Mouse (Mus musculus) ovary, adult 10 weeks (tissue): Measurements from ENCODE around the gene Tspan1. TPM values are rescaled to one million over a fixed set of nuclear protein-coding genes. Genes with fewer than 3 reads are reported as not detected.

ENCODE experiments used
- polyA plus RNA-seq: library from polyadenylated mRNA; stranded (reverse); fragments of 350-450 nt; fragmentation: Illumina TruSeq; extraction: RNeasy Lipid Tissue Mini Kit (QIAGEN cat#74804); gene quantifications from one replicate; pipeline ENCODE4 v1.2.3, GENCODE M21; 2014

The Tspan1 gene
- polyA plus RNA-seq = 18.3 TPM

GRCm38 (mm10) chr4:116167404-116167803 lies at the start of gene Tspan1:
Gene Tspan1, minus strand, starts transcription at chr4:116167601.

GRCm38 (mm10) chr4:116173072-116173471 lies 5.7 kb upstream of the Tspan1 start, which contains the start of the genes 1700042G07Rik and Gm49337:
Gene 1700042G07Rik, plus strand, starts transcription at chr4:116173372.
Gene Gm49337, plus strand, starts transcription at chr4:116173384.

GRCm38 (mm10) chr4:116151238-116151637 lies 16.2 kb downstream of the Tspan1 start, which contains the start of gene Lurap1:
Gene Lurap1, minus strand, starts transcription at chr4:116151338.

GRCm38 (mm10) chr4:116123602-116124519 lies 43.5 kb downstream of the Tspan1 start, which contains the start of the genes Rad54l and Pomgnt1:
Gene Rad54l, minus strand, starts transcription at chr4:116123690.
Gene Pomgnt1, plus strand, starts transcription at chr4:116123840.

Other genes with a start within 250 kb of the Tspan1 start
- 0.14 TPM for gene Dmbx1, start 227.7 kb downstream of the Tspan1 start, polyA plus RNA-seq
- gene Faah, start 149.7 kb downstream of the Tspan1 start, polyA plus RNA-seq = 1.1 TPM
- 10.5 TPM for gene Nsun4, start 113.7 kb downstream of the Tspan1 start, polyA plus RNA-seq
- gene Uqcrh, start 92.5 kb downstream of the Tspan1 start, polyA plus RNA-seq = 188 TPM
- 13.3 TPM for gene Lrrc41, start 92.3 kb downstream of the Tspan1 start, polyA plus RNA-seq
- gene Rad54l, start 43.9 kb downstream of the Tspan1 start, polyA plus RNA-seq = 4.5 TPM
- 7.3 TPM for gene Pomgnt1, start 43.8 kb downstream of the Tspan1 start, polyA plus RNA-seq
- 4.8 TPM for gene Lurap1, start 16.3 kb downstream of the Tspan1 start, polyA plus RNA-seq
- gene 1700042G07Rik, start 5.8 kb upstream of the Tspan1 start, polyA plus RNA-seq = not detected
- 2.2 TPM for gene Gm49337, start 5.8 kb upstream of the Tspan1 start, polyA plus RNA-seq
- 34.3 TPM for gene Pik3r3, start 54.0 kb upstream of the Tspan1 start, polyA plus RNA-seq